Mouse (Mus musculus) forebrain, embryonic 16.5 days (tissue): ENCODE measurements around the gene Uba52. TPM values are rescaled to one million over a fixed set of nuclear protein-coding genes. Genes with fewer than 3 reads are reported as not detected.

ENCODE experiments used
- polyA plus RNA-seq: library from polyadenylated mRNA; unstranded; fragments of >200 nt; fragmentation: Nextera tagmentation; extraction: Ambion mirVana; gene quantifications from 2 replicates; pipeline ENCODE4 v1.2.1, GENCODE M21; 2015

The Uba52 gene
- polyA plus RNA-seq, 1 experiment from 2014 or later = 697 TPM

Other genes with a start within 250 kb of the Uba52 start
- gene Homer3, start 228.0 kb downstream of the Uba52 start, polyA plus RNA-seq = 47.2 and 49.4 TPM in 2 replicates
- gene Ddx49, start 208.3 kb downstream of the Uba52 start, polyA plus RNA-seq = 53.7 and 57.5 TPM in 2 replicates
- gene Cope, start 208.3 kb downstream of the Uba52 start, polyA plus RNA-seq = 270 and 273 TPM in 2 replicates
- 32.7 and 35.8 TPM in 2 replicates for gene Cers1, start 195.0 kb downstream of the Uba52 start, polyA plus RNA-seq
- 3.9 and 5.8 TPM in 2 replicates for gene Gdf1, start 181.0 kb downstream of the Uba52 start, polyA plus RNA-seq
- gene Upf1, start 157.5 kb downstream of the Uba52 start, polyA plus RNA-seq = 11.8 and 13.6 TPM in 2 replicates
- gene Comp, start 137.2 kb downstream of the Uba52 start, polyA plus RNA-seq = 0.51 and 0.75 TPM in 2 replicates
- 41.1 and 51.0 TPM in 2 replicates for gene Crtc1, start 71.2 kb downstream of the Uba52 start, polyA plus RNA-seq
- 23.1 and 26.2 TPM in 2 replicates for gene Klhl26, start 33.8 kb downstream of the Uba52 start, polyA plus RNA-seq
- 74.9 and 90.8 TPM in 2 replicates for gene Tmem59l, start 23.4 kb downstream of the Uba52 start, polyA plus RNA-seq
- 6.1 and 8.2 TPM in 2 replicates for gene Crlf1, start 17.6 kb downstream of the Uba52 start, polyA plus RNA-seq
- 149 and 157 TPM in 2 replicates for gene Rex1bd, start 4.0 kb downstream of the Uba52 start, polyA plus RNA-seq
- 402 and 462 TPM in 2 replicates for gene Fkbp8, start 16.9 kb upstream of the Uba52 start, polyA plus RNA-seq
- 45.5 and 45.9 TPM in 2 replicates for gene Kxd1, start 17.2 kb upstream of the Uba52 start, polyA plus RNA-seq
- gene Ell, start 28.7 kb upstream of the Uba52 start, polyA plus RNA-seq = 17.1 and 18.9 TPM in 2 replicates
- gene Isyna1, start 83.6 kb upstream of the Uba52 start, polyA plus RNA-seq = 116 and 141 TPM in 2 replicates
- gene Ssbp4, start 98.1 kb upstream of the Uba52 start, polyA plus RNA-seq = 100 and 121 TPM in 2 replicates
- 0.61 and 1.1 TPM in 2 replicates for gene Lrrc25, start 105.4 kb upstream of the Uba52 start, polyA plus RNA-seq
- gene Gdf15, start 121.7 kb upstream of the Uba52 start, polyA plus RNA-seq = 0.20 TPM in 1 of 2 replicates, not detected in the other
- gene Pgpep1, start 149.6 kb upstream of the Uba52 start, polyA plus RNA-seq = 60.3 and 65.7 TPM in 2 replicates
- gene Lsm4, start 162.4 kb upstream of the Uba52 start, polyA plus RNA-seq = 166 and 168 TPM in 2 replicates
- 54.6 and 57.7 TPM in 2 replicates for gene Jund, start 188.1 kb upstream of the Uba52 start, polyA plus RNA-seq
- 0.11 and 0.14 TPM in 2 replicates for gene Iqcn, start 192.7 kb upstream of the Uba52 start, polyA plus RNA-seq
- gene Gm3336, start 207.7 kb upstream of the Uba52 start, polyA plus RNA-seq = not detected in 2 replicates
- 0.12 and 0.54 TPM in 2 replicates for gene Pde4c, start 212.9 kb upstream of the Uba52 start, polyA plus RNA-seq
- gene Rab3a, start 243.9 kb upstream of the Uba52 start, polyA plus RNA-seq = 350 and 395 TPM in 2 replicates